Mouse (Mus musculus) gastrocnemius, postnatal 10 days (tissue): ENCODE data around the gene Nubpl. TPM values are rescaled to one million over a fixed set of nuclear protein-coding genes. Genes with fewer than 3 reads are reported as not detected.

Experiments
- DNase-seq: peaks from one replicate; pipeline ENCODE4 v3.0.0; 2021; ENCODE audit warnings: mixed read lengths
- total RNA-seq, 2 experiments: library from RNA; stranded (reverse); gene quantifications; 2 replicates each; pipeline ENCODE4 v1.2.3; 2021

Nubpl gene
- total RNA-seq, 2 experiments from 2014 or later, result 4.1 to 6.0 TPM

DNA sequence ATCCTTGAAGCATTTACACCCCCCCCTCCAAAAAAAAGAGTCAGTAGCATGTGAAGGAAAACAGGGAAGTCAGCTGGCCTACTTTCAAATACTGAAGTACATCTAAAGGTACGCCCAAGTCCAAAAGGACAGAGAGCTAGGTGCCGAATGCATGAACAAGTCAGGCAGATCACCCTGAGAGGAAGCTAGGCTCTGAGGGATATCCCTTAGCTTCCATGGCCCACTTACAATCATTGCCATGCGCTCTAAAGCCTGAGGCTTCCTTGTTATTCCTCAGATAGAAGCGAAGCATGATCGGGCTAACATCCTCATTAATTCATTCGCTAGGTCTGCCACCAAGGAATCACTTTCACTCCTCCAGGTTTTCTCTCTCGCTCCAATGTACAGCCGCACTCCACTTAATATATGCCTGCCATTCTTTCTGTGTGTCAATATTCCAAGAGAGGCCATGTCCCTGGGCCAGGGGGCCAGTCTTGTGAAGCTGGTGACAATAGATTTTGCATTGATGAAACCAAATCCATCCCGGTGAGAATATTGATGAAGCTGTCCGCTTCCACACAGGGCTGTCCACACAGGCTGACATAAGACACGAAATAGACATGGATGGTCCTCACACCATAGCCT lies 237.7 kb downstream of the Nubpl start:
- DNase-seq, result no peak

DNA sequence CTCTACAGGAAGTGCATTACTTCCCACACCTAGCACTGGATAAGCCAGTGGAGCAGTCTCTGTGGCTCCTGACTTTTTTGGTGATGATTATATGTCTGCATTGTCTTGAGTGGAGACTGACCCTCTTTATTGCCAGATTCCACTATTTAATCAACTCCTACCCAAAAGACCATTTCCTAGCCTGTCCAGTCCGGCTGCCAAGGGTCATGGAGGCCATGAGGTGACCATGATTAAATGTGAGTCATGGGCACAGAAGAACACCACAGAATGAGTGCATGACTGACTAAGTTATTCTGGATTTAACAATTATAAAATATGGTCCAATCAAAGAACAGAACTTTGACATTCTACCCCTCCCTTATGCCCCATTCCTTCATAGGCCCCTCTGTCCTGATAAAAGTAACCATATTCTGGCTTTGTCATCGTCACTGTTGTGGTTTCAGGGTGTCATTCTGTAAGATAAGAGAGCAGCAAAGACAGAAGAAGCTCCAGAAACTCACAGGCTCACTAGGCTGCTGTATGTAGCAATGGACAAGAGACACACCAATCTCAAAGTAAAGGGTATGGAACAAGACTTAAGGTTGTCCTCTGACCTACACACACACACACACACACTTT lies 240.7 kb downstream of the Nubpl start:
- DNase-seq, result no peak

DNA sequence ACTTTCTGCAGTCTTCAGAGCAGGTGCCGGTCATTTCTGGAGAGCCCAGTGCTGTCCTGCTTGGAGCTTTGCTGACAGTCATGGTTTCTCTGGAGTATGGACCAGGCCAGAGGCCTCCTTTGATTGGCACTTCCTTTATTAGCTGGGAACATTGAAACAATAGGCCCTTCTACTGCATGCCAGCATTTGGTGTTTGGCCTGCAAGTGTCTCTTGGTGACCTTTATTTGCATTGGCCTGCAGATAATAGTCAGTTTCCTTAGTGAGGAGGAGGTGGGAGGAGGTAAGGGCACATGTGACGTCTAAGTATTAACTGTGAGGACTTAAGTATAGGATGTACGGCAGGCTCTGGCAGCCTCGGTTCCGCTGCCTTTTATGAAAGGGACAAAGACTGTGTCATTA lies 249.1 kb downstream of the Nubpl start:
- DNase-seq, result no peak

DNA sequence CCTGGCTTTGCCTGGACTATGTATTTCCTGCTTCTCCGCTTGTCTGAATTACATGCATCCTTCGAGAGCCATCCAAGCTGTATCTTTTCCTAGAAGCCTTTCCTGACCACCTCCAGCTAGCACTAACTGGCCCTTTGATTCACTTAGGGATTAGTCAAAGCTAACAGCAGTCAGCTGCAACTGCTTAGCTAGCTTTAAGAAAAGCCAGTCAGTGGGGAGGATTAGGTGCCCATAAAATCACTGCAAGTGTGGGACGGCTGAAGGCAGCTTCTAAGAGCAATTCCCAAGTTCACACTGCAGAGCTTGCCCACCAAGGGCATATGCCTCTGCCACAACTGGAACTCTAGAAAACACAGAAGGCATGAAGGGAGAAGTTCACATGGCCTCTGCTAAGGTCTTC lies 252.7 kb downstream of the Nubpl start:
- DNase-seq, result no peak

DNA sequence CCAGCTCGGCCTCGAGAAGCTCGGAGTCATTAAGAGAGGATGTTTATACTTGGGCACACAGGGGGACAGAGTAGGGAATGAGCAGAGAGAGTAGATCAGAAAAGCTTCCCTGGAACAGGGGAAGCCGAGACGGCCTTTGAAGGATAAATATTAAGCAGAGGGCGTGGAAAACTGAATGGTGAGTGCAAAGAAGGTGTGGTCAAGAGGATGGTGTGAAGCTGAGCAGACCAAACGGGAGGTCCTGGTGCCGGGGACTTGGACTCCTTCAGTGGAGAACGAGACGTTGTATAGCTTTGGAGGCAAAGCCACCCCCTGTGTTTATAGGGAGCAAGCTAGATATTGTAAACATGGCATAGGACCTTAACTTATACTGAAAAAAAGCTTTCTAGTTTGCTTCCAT lies 261.9 kb downstream of the Nubpl start:
- no peak for DNase-seq

DNA sequence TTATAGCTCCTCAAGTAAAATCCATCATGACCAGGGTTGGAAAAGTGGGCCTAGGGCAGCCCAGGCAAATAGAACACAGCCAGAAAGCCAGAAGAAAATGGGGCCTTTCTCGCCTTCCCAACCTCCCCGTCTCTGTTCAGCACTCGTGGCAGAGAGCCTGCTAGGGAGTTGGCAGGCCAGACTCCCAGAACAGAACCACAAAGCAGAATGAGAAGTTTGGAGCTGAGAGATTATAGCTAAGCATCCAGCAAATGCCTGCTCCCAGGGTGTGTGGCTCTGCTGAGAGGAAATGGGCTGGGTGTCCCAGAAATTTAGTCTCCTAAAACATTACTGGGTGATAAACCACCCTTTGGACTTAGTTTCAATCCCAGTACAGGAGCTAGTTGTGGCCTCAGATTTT lies 262.6 kb downstream of the Nubpl start:
- DNase-seq, result no peak

DNA sequence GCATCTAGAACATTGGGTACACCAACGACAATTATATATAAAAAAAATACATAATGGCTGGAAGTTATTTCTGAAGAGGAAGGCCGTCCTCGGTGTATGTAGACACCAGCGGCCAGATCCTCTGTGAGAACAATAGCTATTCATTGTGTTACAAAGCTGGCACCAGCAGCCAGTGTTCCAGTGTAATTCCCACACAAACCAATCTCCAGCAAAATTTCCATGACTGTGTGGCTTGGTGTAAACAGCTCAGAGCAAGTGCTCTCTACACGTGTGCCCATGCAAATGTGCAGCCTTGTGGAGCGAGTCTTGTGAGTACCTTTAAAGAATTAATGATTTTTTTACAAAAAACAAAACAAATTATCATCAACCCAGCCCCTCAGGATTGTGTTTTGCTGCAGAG lies 263.7 kb downstream of the Nubpl start:
- DNase-seq, result no peak

Other genes with a start within 250 kb of the Nubpl start
- gene Heatr5a, start 126.4 kb upstream of the Nubpl start, total RNA-seq, result 10 to 100 TPM; 19.6 to 25.6 TPM
- 1 to 10 TPM; 8.0 to 9.2 TPM for gene Dtd2, start 91.2 kb upstream of the Nubpl start, total RNA-seq
- under 1 TPM in 1 of 2 experiments, not detected in 1; 0.16 TPM for gene Gpr33, start 69.7 kb upstream of the Nubpl start, total RNA-seq